Comparison of ENCODE assay signal across 7 mouse cellular contexts in genomic region chr11:115534759-115535371, GRCm38 (mm10). TPM values are rescaled to one million over a fixed set of nuclear protein-coding genes. Genes with fewer than 3 reads are reported as not detected.
DNase-seq lines count a peak whose midpoint lies in the region; ATAC-seq and TF ChIP-seq lines count a peak whose summit lies in the region.

No protein-coding gene starts in this region.

- WGBS in lung, postnatal 0 days = under 1% methylated on average over 11 of the region's 11 CpGs
- WGBS in embryonic facial prominence, embryonic 14.5 days = 5% methylated on average over 11 of the region's 11 CpGs
- WGBS in limb, embryonic 12.5 days = 5% methylated on average over 11 of the region's 11 CpGs
- 3% methylated on average over 11 of the region's 11 CpGs for WGBS in stomach, embryonic 16.5 days

- 0 out of 2 replicates have a peak, but pooled peaks cover 2% of the 10 kb centered on the region for H3K4me1 ChIP-seq in lung, postnatal 0 days (ENCODE audit: insufficient read depth, low read depth, low read length)
- peaks cover 16% of the 10 kb centered on the region; the same call in 1 of the 2 replicates for H3K4me1 ChIP-seq in embryonic facial prominence, embryonic 14.5 days (ENCODE audit: control insufficient read depth, insufficient read depth, low read length)
- peaks cover 16% of the 10 kb centered on the region for H3K4me1 ChIP-seq in limb, embryonic 12.5 days (replicated peaks)
- peaks cover 3% of the 10 kb centered on the region; the same call in 1 of the 2 replicates for H3K4me1 ChIP-seq in stomach, embryonic 16.5 days (ENCODE audit: control insufficient read depth, insufficient read depth, low read length)

- TF ChIP-seq CTCF in lung, postnatal 0 days (IDR thresholded peaks at IDR 0.05) = no peak

- peak overlapping the region; percentile 99 for H3K27ac ChIP-seq in lung, postnatal 0 days (ENCODE audit: low read length)
- H3K27ac ChIP-seq in embryonic facial prominence, embryonic 14.5 days (replicated peaks; ENCODE audit: low read depth, low read length) = peak overlapping the region; percentile 100
- H3K27ac ChIP-seq in limb, embryonic 12.5 days = peak overlapping the region; percentile 100
- peak overlapping the region; percentile 100 for H3K27ac ChIP-seq in stomach, embryonic 16.5 days (ENCODE audit: low read length)

- H3K4me2 ChIP-seq in lung, postnatal 0 days (replicated peaks; ENCODE audit: low read depth, low read length) = peak overlapping the region; percentile 81
- peak overlapping the region; percentile 88 for H3K4me2 ChIP-seq in embryonic facial prominence, embryonic 14.5 days (ENCODE audit: low read depth, low read length)
- peak overlapping the region; percentile 76 for H3K4me2 ChIP-seq in limb, embryonic 12.5 days
- H3K4me2 ChIP-seq in stomach, embryonic 16.5 days (ENCODE audit: low read depth, low read length) = peak overlapping the region; percentile 87

- ATAC-seq in lung, postnatal 0 days = no peak
- no peak for ATAC-seq in embryonic facial prominence, embryonic 14.5 days (ENCODE audit: low read depth)
- no peak for ATAC-seq in limb, embryonic 12.5 days (ENCODE audit: insufficient number of reproducible peaks, insufficient read depth, low FRiP score, low TSS enrichment, low read depth)
- ATAC-seq in stomach, embryonic 16.5 days (ENCODE audit: insufficient read depth, low FRiP score) = no peak

- no peak for TF ChIP-seq EP300 in lung, postnatal 0 days (IDR thresholded peaks at IDR 0.05)

- H3K4me3 ChIP-seq in lung, postnatal 0 days (ENCODE audit: low read depth, low read length) = peak overlapping the region; percentile 87
- H3K4me3 ChIP-seq in embryonic facial prominence, embryonic 14.5 days (ENCODE audit: low read depth, low read length) = peak overlapping the region; percentile 93
- H3K4me3 ChIP-seq in limb, embryonic 12.5 days (replicated peaks) = peak overlapping the region; percentile 93
- H3K4me3 ChIP-seq in stomach, embryonic 16.5 days (replicated peaks; ENCODE audit: low read length) = peak overlapping the region; percentile 94

- peak overlapping the region; percentile 88 for H3K9ac ChIP-seq in lung, postnatal 0 days (replicated peaks; ENCODE audit: low read depth)
- peak overlapping the region; percentile 96 for H3K9ac ChIP-seq in embryonic facial prominence, embryonic 14.5 days (ENCODE audit: low read depth, low read length)
- peak overlapping the region; percentile 97 for H3K9ac ChIP-seq in limb, embryonic 12.5 days (replicated peaks)
- H3K9ac ChIP-seq in stomach, embryonic 16.5 days (ENCODE audit: low read length) = peak overlapping the region; percentile 99

- no peaks in the 10 kb centered on the region for H3K9me3 ChIP-seq in lung, postnatal 0 days (ENCODE audit: low read length)
- H3K9me3 ChIP-seq in embryonic facial prominence, embryonic 14.5 days (ENCODE audit: control insufficient read depth, low read length) = no peaks in the 10 kb centered on the region
- no peaks in the 10 kb centered on the region for H3K9me3 ChIP-seq in limb, embryonic 12.5 days
- no peaks in the 10 kb centered on the region for H3K9me3 ChIP-seq in stomach, embryonic 16.5 days (replicated peaks; ENCODE audit: control insufficient read depth, low read length)

- H3K27me3 ChIP-seq in lung, postnatal 0 days (replicated peaks; ENCODE audit: insufficient read depth, low read length) = no peaks in the 10 kb centered on the region
- no peaks in the 10 kb centered on the region for H3K27me3 ChIP-seq in embryonic facial prominence, embryonic 14.5 days (replicated peaks; ENCODE audit: control insufficient read depth, insufficient read depth, low read length)
- no peaks in the 10 kb centered on the region for H3K27me3 ChIP-seq in limb, embryonic 12.5 days
- H3K27me3 ChIP-seq in stomach, embryonic 16.5 days (ENCODE audit: control insufficient read depth, insufficient read depth, low read length) = no peaks in the 10 kb centered on the region

- no peak for DNase-seq in lung, postnatal 0 days (ENCODE audit: low spot score)
- no peak for DNase-seq in lung, adult 18-20 months
- DNase-seq in embryonic facial prominence, embryonic 14.5 days (ENCODE audit: low spot score) = no peak
- no peak for DNase-seq in adrenal gland, adult 2 months
- no peak for DNase-seq in cerebellum, postnatal 10 days

- H3K36me3 ChIP-seq in lung, postnatal 0 days (ENCODE audit: insufficient read depth, low read length) = no peaks in the 10 kb centered on the region
- peaks cover 45% of the 10 kb centered on the region for H3K36me3 ChIP-seq in embryonic facial prominence, embryonic 14.5 days (ENCODE audit: control insufficient read depth, insufficient read depth, low read length)
- H3K36me3 ChIP-seq in limb, embryonic 12.5 days = peaks cover 40% of the 10 kb centered on the region
- peaks cover 14% of the 10 kb centered on the region; the same call in 1 of the 2 replicates for H3K36me3 ChIP-seq in stomach, embryonic 16.5 days (ENCODE audit: control insufficient read depth, insufficient read depth, low read length)

RNA-seq across cellular contexts. Expression of gene Sumo2, which starts 1.2 kb away (rescaled TPM):
- 546 and 580 TPM in 2 replicates for polyA plus RNA-seq in lung, postnatal 0 days (2015; fragmentation: Nextera tagmentation; extraction: Ambion mirVana)
- polyA plus RNA-seq in embryonic facial prominence, embryonic 14.5 days (2014; fragmentation: Nextera tagmentation; extraction: Ambion mirVana) = 838 and 864 TPM in 2 replicates
- polyA plus RNA-seq in limb, embryonic 12.5 days (2016; fragmentation: Nextera tagmentation; extraction: Ambion mirVana) = 1,335 and 1,406 TPM in 2 replicates
- 687 and 737 TPM in 2 replicates for polyA plus RNA-seq in stomach, embryonic 16.5 days (2015; fragmentation: Nextera tagmentation; extraction: Ambion mirVana)
- 100 to 1,000 TPM; 241 to 251 TPM for total RNA-seq in adrenal gland, adult 2 months (2021)
- polyA plus RNA-seq in adrenal gland, adult 2 months (2012; rRNA removed) = 15.9 and 18.9 TPM in 2 replicates

RNA-seq across cellular contexts. Expression of gene Jpt1, which starts 20.7 kb away (rescaled TPM):
- 195 and 201 TPM in 2 replicates for polyA plus RNA-seq in lung, postnatal 0 days (2015; fragmentation: Nextera tagmentation; extraction: Ambion mirVana)
- 576 and 619 TPM in 2 replicates for polyA plus RNA-seq in embryonic facial prominence, embryonic 14.5 days (2014; fragmentation: Nextera tagmentation; extraction: Ambion mirVana)
- polyA plus RNA-seq in limb, embryonic 12.5 days (2016; fragmentation: Nextera tagmentation; extraction: Ambion mirVana) = 512 and 557 TPM in 2 replicates
- polyA plus RNA-seq in stomach, embryonic 16.5 days (2015; fragmentation: Nextera tagmentation; extraction: Ambion mirVana) = 454 and 457 TPM in 2 replicates
- 100 to 1,000 TPM in 1 of 2 experiments, 10 to 100 TPM in 1; 71.8 to 109 TPM for total RNA-seq in adrenal gland, adult 2 months (2021)
- polyA plus RNA-seq in adrenal gland, adult 2 months (2012; rRNA removed) = 100 and 102 TPM in 2 replicates

RNA-seq across cellular contexts. Expression of gene Nup85, which starts 29.4 kb away (rescaled TPM):
- polyA plus RNA-seq in lung, postnatal 0 days (2015; fragmentation: Nextera tagmentation; extraction: Ambion mirVana) = 38.4 and 44.2 TPM in 2 replicates
- 128 and 143 TPM in 2 replicates for polyA plus RNA-seq in embryonic facial prominence, embryonic 14.5 days (2014; fragmentation: Nextera tagmentation; extraction: Ambion mirVana)
- 211 and 212 TPM in 2 replicates for polyA plus RNA-seq in limb, embryonic 12.5 days (2016; fragmentation: Nextera tagmentation; extraction: Ambion mirVana)
- polyA plus RNA-seq in stomach, embryonic 16.5 days (2015; fragmentation: Nextera tagmentation; extraction: Ambion mirVana) = 138 and 141 TPM in 2 replicates
- total RNA-seq in adrenal gland, adult 2 months (2021) = 10 to 100 TPM; 32.5 to 46.0 TPM
- 24.7 and 28.9 TPM in 2 replicates for polyA plus RNA-seq in adrenal gland, adult 2 months (2012; rRNA removed)

RNA-seq across cellular contexts. Expression of gene Nt5c, which starts 43.2 kb away (rescaled TPM):
- 102 and 109 TPM in 2 replicates for polyA plus RNA-seq in lung, postnatal 0 days (2015; fragmentation: Nextera tagmentation; extraction: Ambion mirVana)
- polyA plus RNA-seq in embryonic facial prominence, embryonic 14.5 days (2014; fragmentation: Nextera tagmentation; extraction: Ambion mirVana) = 70.9 and 74.8 TPM in 2 replicates
- polyA plus RNA-seq in limb, embryonic 12.5 days (2016; fragmentation: Nextera tagmentation; extraction: Ambion mirVana) = 66.2 and 78.2 TPM in 2 replicates
- polyA plus RNA-seq in stomach, embryonic 16.5 days (2015; fragmentation: Nextera tagmentation; extraction: Ambion mirVana) = 112 and 113 TPM in 2 replicates
- total RNA-seq in adrenal gland, adult 2 months (2021) = 100 to 1,000 TPM; 124 to 154 TPM
- 68.4 and 73.4 TPM in 2 replicates for polyA plus RNA-seq in adrenal gland, adult 2 months (2012; rRNA removed)

RNA-seq across cellular contexts. Expression of gene Armc7, which starts 59.4 kb away (rescaled TPM):
- polyA plus RNA-seq in lung, postnatal 0 days (2015; fragmentation: Nextera tagmentation; extraction: Ambion mirVana) = 6.4 and 9.0 TPM in 2 replicates
- polyA plus RNA-seq in embryonic facial prominence, embryonic 14.5 days (2014; fragmentation: Nextera tagmentation; extraction: Ambion mirVana) = 7.6 TPM in 2 replicates
- 7.5 and 9.6 TPM in 2 replicates for polyA plus RNA-seq in limb, embryonic 12.5 days (2016; fragmentation: Nextera tagmentation; extraction: Ambion mirVana)
- polyA plus RNA-seq in stomach, embryonic 16.5 days (2015; fragmentation: Nextera tagmentation; extraction: Ambion mirVana) = 7.9 and 8.0 TPM in 2 replicates
- total RNA-seq in adrenal gland, adult 2 months (2021) = 10 to 100 TPM in 1 of 2 experiments, 1 to 10 TPM in 1; 6.3 to 11.5 TPM
- 17.1 and 17.8 TPM in 2 replicates for polyA plus RNA-seq in adrenal gland, adult 2 months (2012; rRNA removed)

Comparison
In these comparisons a context has a peak if more than half of its experiments do, and no peak if none do; other contexts are left out.
1. RNA of gene Sumo2, which starts 1.2 kb away (polyA plus RNA-seq): 1,335 to 1,406 TPM in limb, embryonic 12.5 days, 838 to 864 TPM in embryonic facial prominence, embryonic 14.5 days, 687 to 737 TPM in stomach, embryonic 16.5 days and 546 to 580 TPM in lung, postnatal 0 days; 15.9 to 18.9 TPM in adrenal gland, adult 2 months; every median in the first group is over 10 times any median in the second.
2. Peak in every context shown above with its lines, with median percentiles within 50 percentile points of each other: H3K27ac ChIP-seq, H3K4me2 ChIP-seq, H3K4me3 ChIP-seq and H3K9ac ChIP-seq.